Mouse (Mus musculus): ENCODE measurements at regions not wholly inside any gene's neighbourhood (a gene's known extent, or its start where the extent isn't known, plus 50 kb on each side); places are given as distances from the start of the nearest gene placed in this dataset.

GRCm38 (mm10) chr8:41648276-41648675 is 231.4 kb upstream of the Frg1 start:
- Histone ChIP-seq H3K9me3 (ENCODE audit: control insufficient read depth, low read length) (no peaks in the 10 kb centered on the region), H3K4me2 (no peak overlapping the region), H3K27ac (ENCODE audit: low read depth, low read length) (no peak overlapping the region), H3K4me1 (replicated peaks; ENCODE audit: control insufficient read depth, insufficient read depth, low read length) (no peaks in the 10 kb centered on the region), H3K9ac (ENCODE audit: low read depth, low read length) (no peak overlapping the region), H3K4me3 (ENCODE audit: low read depth, low read length) (no peak overlapping the region), H3K27me3 (replicated peaks; ENCODE audit: control insufficient read depth, insufficient read depth, low read length) (no peaks in the 10 kb centered on the region), H3K36me3 (ENCODE audit: control insufficient read depth, insufficient read depth, low read length) (no peaks in the 10 kb centered on the region)
- 83% methylated on average over 1 of the region's 1 CpGs for WGBS
- ATAC-seq (replicated peaks; ENCODE audit: low FRiP score) (no peak), DNase-seq (ENCODE audit: low spot score) (no peak)

- Histone ChIP-seq H3K9me3 (ENCODE audit: control insufficient read depth, low read length) (no peaks in the 10 kb centered on the region), H3K4me2 (no peak overlapping the region), H3K27me3 (replicated peaks; ENCODE audit: control insufficient read depth, insufficient read depth, low read length) (no peaks in the 10 kb centered on the region), H3K4me1 (replicated peaks; ENCODE audit: control insufficient read depth, insufficient read depth, low read length) (no peaks in the 10 kb centered on the region), H3K27ac (ENCODE audit: low read depth, low read length) (no peak overlapping the region), H3K4me3 (ENCODE audit: low read depth, low read length) (no peak overlapping the region), H3K36me3 (ENCODE audit: control insufficient read depth, insufficient read depth, low read length) (no peaks in the 10 kb centered on the region), H3K9ac (ENCODE audit: low read depth, low read length) (no peak overlapping the region)
- ATAC-seq (replicated peaks; ENCODE audit: low FRiP score) (no peak), DNase-seq (ENCODE audit: low spot score) (no peak)
- 76% methylated on average over 5 of the region's 5 CpGs for WGBS
Measured at GRCm38 (mm10) chr8:41644626-41645025, 227.8 kb upstream of the Frg1 start.

GRCm38 (mm10) chr8:41623841-41624240 is 207.0 kb upstream of the Frg1 start:
- Histone ChIP-seq H3K9me3 (ENCODE audit: control insufficient read depth, low read length) (no peaks in the 10 kb centered on the region), H3K4me1 (replicated peaks; ENCODE audit: control insufficient read depth, insufficient read depth, low read length) (no peaks in the 10 kb centered on the region), H3K27me3 (replicated peaks; ENCODE audit: control insufficient read depth, insufficient read depth, low read length) (no peaks in the 10 kb centered on the region), H3K4me2 (no peak overlapping the region), H3K36me3 (ENCODE audit: control insufficient read depth, insufficient read depth, low read length) (no peaks in the 10 kb centered on the region), H3K4me3 (ENCODE audit: low read depth, low read length) (no peak overlapping the region), H3K27ac (ENCODE audit: low read depth, low read length) (no peak overlapping the region), H3K9ac (ENCODE audit: low read depth, low read length) (no peak overlapping the region)
- ATAC-seq (replicated peaks; ENCODE audit: low FRiP score) (no peak), DNase-seq (ENCODE audit: low spot score) (no peak)
- 76% methylated on average over 4 of the region's 4 CpGs for WGBS

- no peak for ATAC-seq (replicated peaks; ENCODE audit: low FRiP score)
- Histone ChIP-seq H3K36me3 (ENCODE audit: control insufficient read depth, insufficient read depth, low read length) (no peaks in the 10 kb centered on the region), H3K4me1 (replicated peaks; ENCODE audit: control insufficient read depth, insufficient read depth, low read length) (no peaks in the 10 kb centered on the region), H3K4me2 (no peak overlapping the region), H3K4me3 (ENCODE audit: low read depth, low read length) (no peak overlapping the region), H3K9ac (ENCODE audit: low read depth, low read length) (no peak overlapping the region), H3K9me3 (ENCODE audit: control insufficient read depth, low read length) (no peaks in the 10 kb centered on the region), H3K27me3 (replicated peaks; ENCODE audit: control insufficient read depth, insufficient read depth, low read length) (no peaks in the 10 kb centered on the region), H3K27ac (ENCODE audit: low read depth, low read length) (no peak overlapping the region)
- WGBS: 97% methylated on average over 1 of the region's 1 CpGs
- DNase-seq (ENCODE audit: low spot score): no peak
Measured at GRCm38 (mm10) chr8:41600255-41600654, 183.4 kb upstream of the Frg1 start.

- ATAC-seq (replicated peaks; ENCODE audit: low FRiP score) (no peak), DNase-seq (ENCODE audit: low spot score) (no peak)
- no peak overlapping the region for H3K4me2 ChIP-seq
- H3K4me3 ChIP-seq (ENCODE audit: low read depth, low read length): no peak overlapping the region
- H3K36me3 ChIP-seq (ENCODE audit: control insufficient read depth, insufficient read depth, low read length): no peaks in the 10 kb centered on the region
- H3K27ac ChIP-seq (ENCODE audit: low read depth, low read length): no peak overlapping the region
- no peak overlapping the region for H3K9ac ChIP-seq (ENCODE audit: low read depth, low read length)
- H3K9me3 ChIP-seq (ENCODE audit: control insufficient read depth, low read length): no peaks in the 10 kb centered on the region
- H3K4me1 ChIP-seq (replicated peaks; ENCODE audit: control insufficient read depth, insufficient read depth, low read length): no peaks in the 10 kb centered on the region
- H3K27me3 ChIP-seq (replicated peaks; ENCODE audit: control insufficient read depth, insufficient read depth, low read length): no peaks in the 10 kb centered on the region
- WGBS: 73% methylated on average over 5 of the region's 5 CpGs
Measured at GRCm38 (mm10) chr8:41594446-41594845, 177.6 kb upstream of the Frg1 start.

GRCm38 (mm10) chr8:41593666-41594042 is 176.8 kb upstream of the Frg1 start:
- no peak for DNase-seq (ENCODE audit: low spot score)
- no peak overlapping the region for H3K4me2 ChIP-seq

GRCm38 (mm10) chr8:41592741-41593665 is 176.1 kb upstream of the Frg1 start:
- Histone ChIP-seq H3K4me1 (replicated peaks; ENCODE audit: control insufficient read depth, insufficient read depth, low read length) (no peaks in the 10 kb centered on the region), H3K4me3 (ENCODE audit: low read depth, low read length) (no peak overlapping the region), H3K36me3 (ENCODE audit: control insufficient read depth, insufficient read depth, low read length) (no peaks in the 10 kb centered on the region), H3K27ac (ENCODE audit: low read depth, low read length) (no peak overlapping the region), H3K4me2 (no peak overlapping the region), H3K27me3 (replicated peaks; ENCODE audit: control insufficient read depth, insufficient read depth, low read length) (no peaks in the 10 kb centered on the region), H3K9ac (ENCODE audit: low read depth, low read length) (no peak overlapping the region), H3K9me3 (ENCODE audit: control insufficient read depth, low read length) (no peaks in the 10 kb centered on the region)
- 61% methylated on average over 6 of the region's 6 CpGs for WGBS
- DNase-seq (ENCODE audit: low spot score): no peak
- no peak for ATAC-seq (replicated peaks; ENCODE audit: low FRiP score)

More at GRCm38 (mm10) chr8:41593666-41594042, 176.8 kb upstream of the Frg1 start:
- no peak for ATAC-seq (replicated peaks; ENCODE audit: low FRiP score)
- no peak overlapping the region for H3K9ac ChIP-seq (ENCODE audit: low read depth, low read length)
- no peaks in the 10 kb centered on the region for H3K9me3 ChIP-seq (ENCODE audit: control insufficient read depth, low read length)
- H3K27ac ChIP-seq (ENCODE audit: low read depth, low read length): no peak overlapping the region
- no peak overlapping the region for H3K4me3 ChIP-seq (ENCODE audit: low read depth, low read length)
- no peaks in the 10 kb centered on the region for H3K36me3 ChIP-seq (ENCODE audit: control insufficient read depth, insufficient read depth, low read length)
- WGBS: 69% methylated on average over 2 of the region's 2 CpGs
- H3K27me3 ChIP-seq (replicated peaks; ENCODE audit: control insufficient read depth, insufficient read depth, low read length): no peaks in the 10 kb centered on the region
- no peaks in the 10 kb centered on the region for H3K4me1 ChIP-seq (replicated peaks; ENCODE audit: control insufficient read depth, insufficient read depth, low read length)

GRCm38 (mm10) chr8:41592174-41592573 is 175.3 kb upstream of the Frg1 start:
- no peak overlapping the region for H3K4me2 ChIP-seq
- no peak for DNase-seq (ENCODE audit: low spot score)
- H3K4me1 ChIP-seq (replicated peaks; ENCODE audit: control insufficient read depth, insufficient read depth, low read length): no peaks in the 10 kb centered on the region
- no peak overlapping the region for H3K4me3 ChIP-seq (ENCODE audit: low read depth, low read length)
- no peak for ATAC-seq (replicated peaks; ENCODE audit: low FRiP score)
- WGBS: 81% methylated on average over 9 of the region's 9 CpGs
- no peaks in the 10 kb centered on the region for H3K36me3 ChIP-seq (ENCODE audit: control insufficient read depth, insufficient read depth, low read length)
- no peaks in the 10 kb centered on the region for H3K27me3 ChIP-seq (replicated peaks; ENCODE audit: control insufficient read depth, insufficient read depth, low read length)
- no peak overlapping the region for H3K9ac ChIP-seq (ENCODE audit: low read depth, low read length)
- no peaks in the 10 kb centered on the region for H3K9me3 ChIP-seq (ENCODE audit: control insufficient read depth, low read length)
- H3K27ac ChIP-seq (ENCODE audit: low read depth, low read length): no peak overlapping the region

GRCm38 (mm10) chr8:41588157-41588556 is 171.3 kb upstream of the Frg1 start:
- H3K36me3 ChIP-seq (ENCODE audit: control insufficient read depth, insufficient read depth, low read length): no peaks in the 10 kb centered on the region
- H3K9ac ChIP-seq (ENCODE audit: low read depth, low read length): no peak overlapping the region
- no peak overlapping the region for H3K4me2 ChIP-seq
- no peaks in the 10 kb centered on the region for H3K27me3 ChIP-seq (replicated peaks; ENCODE audit: control insufficient read depth, insufficient read depth, low read length)
- no peak overlapping the region for H3K4me3 ChIP-seq (ENCODE audit: low read depth, low read length)
- no peaks in the 10 kb centered on the region for H3K4me1 ChIP-seq (replicated peaks; ENCODE audit: control insufficient read depth, insufficient read depth, low read length)
- WGBS: 73% methylated on average over 2 of the region's 2 CpGs
- no peak for ATAC-seq (replicated peaks; ENCODE audit: low FRiP score)
- H3K9me3 ChIP-seq (ENCODE audit: control insufficient read depth, low read length): no peaks in the 10 kb centered on the region
- no peak overlapping the region for H3K27ac ChIP-seq (ENCODE audit: low read depth, low read length)
- DNase-seq (ENCODE audit: low spot score): no peak
